Mouse (Mus musculus) left cerebral cortex, adult 9 months (tissue): ENCODE data around the gene Man2b2.

Experiments
- DNase-seq, 2 experiments: peaks; one replicate each; pipeline ENCODE4 v3.0.0; 2022; ENCODE audit warnings: low spot score in 2 of 2

Man2b2 gene

DNA sequence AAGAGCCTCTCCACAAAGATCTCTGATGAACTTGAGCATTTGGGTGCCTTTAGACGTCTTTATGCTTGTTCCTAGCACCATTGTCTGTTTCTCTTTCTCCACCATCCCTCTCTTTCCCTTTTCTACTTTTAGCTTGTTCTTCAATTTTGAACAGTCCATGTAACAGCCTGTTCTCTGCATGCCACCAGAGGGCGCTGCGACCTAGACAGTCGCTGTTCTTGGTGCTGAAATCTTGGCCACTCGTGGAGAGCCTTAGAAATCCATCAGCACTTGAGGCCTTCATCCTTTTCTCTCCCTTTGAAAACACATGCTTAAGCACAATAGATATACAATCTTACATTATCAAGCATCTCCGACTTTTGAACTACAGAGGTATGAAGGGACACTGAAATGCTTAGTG lies 5.5 kb upstream of the Man2b2 start:
- DNase-seq, result peak in 1 of 2 experiments; percentile 82

DNA sequence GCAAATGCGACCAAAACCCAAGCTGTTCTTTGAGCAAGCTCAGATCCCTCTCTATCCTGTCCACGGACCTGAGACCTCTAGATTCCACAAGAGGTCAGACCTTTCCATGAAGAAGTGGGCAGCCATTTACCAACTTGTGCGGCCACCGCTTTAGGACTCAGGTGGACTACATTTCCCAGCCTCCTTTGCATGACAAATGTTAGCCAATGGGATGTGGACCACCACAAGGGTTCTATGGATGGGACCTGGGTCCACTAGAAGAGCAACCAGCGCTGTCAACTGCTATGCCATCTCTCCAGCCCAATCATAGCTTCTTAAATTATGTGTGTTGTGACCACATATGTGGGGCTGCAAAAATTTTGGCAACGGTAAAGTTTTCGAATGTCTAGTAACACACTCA lies 819 bp upstream of the Man2b2 start:
- peak in 1 of 2 experiments; percentile 67 for DNase-seq

DNA sequence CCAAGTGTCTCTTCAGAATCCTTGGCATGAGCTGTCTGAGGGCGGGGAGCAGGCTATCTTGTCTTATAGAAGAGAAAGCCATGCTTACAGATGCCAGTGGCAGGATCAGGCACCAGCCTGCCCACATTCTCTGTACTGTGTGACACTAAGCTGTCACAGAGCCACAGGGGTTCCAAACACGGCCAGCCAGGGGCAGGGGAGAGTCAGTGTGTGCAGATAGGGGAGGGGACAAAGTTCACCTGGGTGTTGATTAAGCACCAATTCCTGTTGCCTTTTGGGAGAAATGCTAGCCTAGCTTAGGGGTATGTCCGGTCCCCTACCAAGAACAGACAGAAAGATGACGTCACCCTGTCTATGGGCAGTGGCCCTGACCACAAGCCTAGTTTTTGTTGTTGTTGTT lies 1.4 kb downstream of the Man2b2 start:
- no peak for DNase-seq

DNA sequence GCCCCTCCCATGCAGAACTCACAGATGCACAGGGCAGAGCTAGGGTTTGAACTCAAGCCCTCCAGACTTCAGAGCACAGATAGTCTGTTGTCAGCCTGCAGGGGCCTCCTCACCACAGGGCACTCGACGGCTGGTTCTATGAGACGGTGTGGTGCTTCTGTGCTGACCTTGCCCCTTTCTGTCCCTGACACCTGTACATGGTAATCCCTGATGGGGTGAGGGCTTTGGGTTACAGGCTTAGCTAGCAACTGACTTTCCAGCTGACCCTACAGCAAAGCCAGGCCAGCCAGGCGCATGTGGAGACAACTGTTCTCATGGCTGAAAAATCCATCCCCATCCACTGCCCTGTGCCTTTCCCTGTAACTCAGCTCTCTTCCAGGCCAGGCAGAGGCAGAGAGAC lies 7.5 kb downstream of the Man2b2 start:
- DNase-seq, result no peak

DNA sequence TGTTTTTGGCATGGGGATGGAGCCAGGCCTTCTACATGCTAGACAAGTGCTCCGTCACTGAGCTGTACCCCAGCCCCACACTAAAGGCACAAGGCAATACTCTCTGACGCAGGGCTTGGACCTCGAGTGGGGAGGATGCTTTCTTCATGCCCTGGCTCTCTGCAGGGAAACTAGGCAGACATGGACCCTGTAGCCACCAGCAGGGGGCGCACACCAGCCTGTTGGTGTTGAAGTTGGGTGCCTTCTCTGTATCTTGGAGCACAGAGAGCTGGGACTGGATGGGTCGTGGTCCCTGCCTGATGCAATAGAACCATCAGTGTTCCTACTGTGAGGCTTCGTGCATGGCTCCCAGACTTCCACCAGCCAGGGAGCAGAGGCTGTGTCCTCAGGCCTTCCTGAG lies 10.3 kb downstream of the Man2b2 start:
- peak in 1 of 2 experiments; percentile 67 for DNase-seq

DNA sequence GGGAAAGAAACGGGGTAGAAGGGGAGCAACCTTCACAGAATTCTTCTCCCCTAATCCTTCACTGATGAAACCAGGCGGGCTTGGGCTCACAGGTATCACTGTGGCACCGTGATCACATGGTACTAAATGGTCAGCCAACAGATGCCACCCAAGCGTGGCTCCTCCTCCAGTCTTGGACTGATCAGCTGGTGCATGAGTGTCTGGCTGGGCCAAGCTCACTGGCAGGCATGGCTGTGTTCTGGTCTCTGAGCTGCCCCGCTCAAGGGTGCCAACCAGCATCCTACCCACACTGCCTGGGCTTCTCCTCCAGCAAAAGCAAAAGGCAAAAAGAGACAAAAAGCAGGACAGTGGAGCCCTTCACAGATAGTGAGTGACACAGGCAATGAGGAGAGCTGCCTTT lies 10.7 kb downstream of the Man2b2 start:
- no peak for DNase-seq

DNA sequence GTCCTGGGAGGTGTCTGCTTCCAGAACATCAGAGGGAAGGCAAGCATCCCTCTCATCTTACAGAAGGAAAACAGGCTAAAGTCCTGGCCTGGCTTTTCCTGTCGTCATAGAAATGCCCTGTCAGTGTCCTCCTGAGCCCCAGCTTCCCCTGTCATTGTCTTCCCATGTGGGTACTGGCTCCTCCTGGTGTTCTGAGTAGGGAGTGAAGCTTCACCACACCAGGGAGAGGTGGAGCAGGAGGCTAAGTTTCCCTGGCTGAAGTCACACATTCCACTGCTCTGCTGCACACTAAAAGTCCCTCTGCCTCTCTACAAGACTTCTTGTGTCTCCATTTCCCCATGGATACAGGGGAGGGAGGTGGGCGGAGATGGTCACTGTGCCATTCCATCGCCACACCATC lies 12.7 kb downstream of the Man2b2 start:
- no peak for DNase-seq

DNA sequence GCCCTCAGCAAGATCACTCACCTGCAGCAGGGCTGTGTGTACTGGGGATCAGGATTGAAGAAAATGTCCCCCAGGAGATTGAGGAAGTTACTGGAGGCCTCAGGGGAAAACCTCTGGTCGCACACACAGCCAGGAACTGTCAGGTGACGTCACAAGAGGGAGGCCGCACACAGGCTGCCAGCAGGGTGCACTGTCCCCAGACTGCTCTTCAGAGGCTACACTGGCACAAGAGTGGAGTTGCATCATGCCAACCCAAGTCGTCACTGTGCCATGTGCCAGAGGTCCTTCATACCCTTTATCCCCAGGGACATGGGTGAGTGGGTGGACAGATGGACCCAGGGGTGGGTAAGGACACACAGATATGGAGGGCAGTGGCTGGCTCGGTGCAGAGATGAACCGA lies 15.9 kb downstream of the Man2b2 start:
- no peak for DNase-seq

DNA sequence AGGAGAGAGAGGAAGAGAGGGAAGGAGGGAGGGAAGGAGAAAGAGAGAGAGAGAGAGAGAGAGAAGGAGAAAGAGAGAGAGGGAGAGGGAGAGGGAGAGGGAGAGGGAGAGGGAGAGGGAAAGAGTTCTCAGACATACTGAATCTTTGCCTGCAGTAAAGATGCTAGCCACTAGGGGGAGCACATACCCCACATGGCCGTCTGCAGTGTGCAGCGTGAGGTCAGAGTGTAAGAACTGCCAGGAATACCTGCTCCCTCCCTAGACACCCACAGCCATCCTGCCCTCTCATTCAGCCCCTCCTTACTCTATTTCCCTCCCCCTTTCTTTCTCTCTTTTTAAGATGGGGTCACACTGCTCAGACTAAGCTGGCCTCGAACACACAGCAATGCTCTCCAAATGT lies 19.0 kb downstream of the Man2b2 start:
- peak in 1 of 2 experiments; percentile 71 for DNase-seq

DNA sequence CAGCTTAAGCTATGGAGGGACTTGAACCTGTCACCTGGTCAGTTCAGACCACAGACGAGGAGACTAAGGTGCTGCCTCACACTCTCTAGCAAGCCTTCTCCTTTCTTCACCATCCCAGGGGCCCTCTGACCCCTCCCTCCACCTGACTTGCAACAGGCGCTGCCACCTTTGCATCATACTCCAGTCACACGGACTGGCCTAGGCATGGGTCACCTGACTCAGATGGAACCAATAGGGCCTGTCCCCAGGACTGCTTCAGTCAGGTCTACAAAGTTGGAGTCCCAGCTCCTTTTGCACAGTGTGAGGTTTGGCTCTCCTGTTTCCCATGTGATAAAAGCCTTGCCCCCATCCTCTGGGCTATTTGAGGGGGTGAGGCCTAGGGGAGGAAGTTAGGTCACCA lies 19.8 kb downstream of the Man2b2 start:
- no peak for DNase-seq

DNA sequence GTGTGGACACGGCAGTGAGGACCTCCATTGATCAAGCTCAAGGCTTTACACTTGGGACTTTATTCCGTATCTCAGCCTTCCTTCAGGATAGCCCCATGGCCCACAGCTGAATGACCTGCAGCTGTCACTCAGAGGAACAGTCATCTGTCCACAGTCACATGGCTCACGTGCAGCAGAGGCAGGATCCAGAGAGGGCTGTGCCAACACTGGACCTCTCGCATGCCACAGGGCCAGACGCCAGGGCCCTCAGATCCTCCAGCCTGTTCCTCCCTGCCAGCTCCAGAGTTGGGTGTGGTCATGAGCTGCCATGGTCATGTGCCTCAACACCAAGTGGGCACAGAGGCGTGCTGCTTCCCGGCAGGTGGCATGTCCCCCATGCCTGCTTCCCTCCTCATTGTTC lies 21.3 kb downstream of the Man2b2 start:
- no peak for DNase-seq

DNA sequence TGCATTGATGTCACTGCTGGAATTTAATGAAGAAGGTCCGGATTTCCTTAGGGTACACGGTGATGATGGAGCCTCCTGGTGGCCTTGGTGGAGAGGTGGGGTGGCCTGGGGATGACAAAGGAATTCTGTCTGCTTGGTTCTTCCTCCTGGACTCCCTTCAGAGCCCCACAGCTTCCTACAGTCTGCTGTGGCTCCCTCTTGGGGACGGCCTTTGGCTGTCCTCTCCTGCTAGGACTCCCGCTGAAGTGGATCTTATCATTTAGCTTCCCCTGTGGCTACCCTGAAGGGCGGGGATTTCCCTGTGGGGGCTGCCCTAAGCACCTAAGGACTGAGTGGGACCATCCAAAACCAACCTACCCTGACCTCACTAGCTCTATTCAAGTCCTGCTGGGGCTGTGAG lies 23.3 kb downstream of the Man2b2 start:
- no peak for DNase-seq

DNA sequence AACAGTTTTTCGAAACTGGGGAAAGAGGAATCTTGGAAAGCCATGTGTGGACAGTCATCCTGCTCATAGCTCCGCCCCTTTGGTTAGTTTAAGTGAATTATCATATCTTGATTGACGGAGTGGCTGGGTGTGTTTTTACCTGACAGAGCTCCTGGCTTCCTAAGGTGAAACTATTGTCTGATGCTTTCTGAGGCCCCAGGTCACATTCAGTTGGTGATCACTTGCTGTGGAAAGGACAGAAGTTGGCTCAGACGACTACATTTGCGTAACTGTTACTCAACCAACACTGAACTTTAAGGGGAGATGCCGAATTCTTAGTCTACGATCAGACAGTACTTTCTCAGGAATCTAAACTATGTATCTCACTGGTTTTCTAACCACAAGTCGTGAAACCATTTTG lies 33.2 kb downstream of the Man2b2 start:
- DNase-seq, result no peak

DNA sequence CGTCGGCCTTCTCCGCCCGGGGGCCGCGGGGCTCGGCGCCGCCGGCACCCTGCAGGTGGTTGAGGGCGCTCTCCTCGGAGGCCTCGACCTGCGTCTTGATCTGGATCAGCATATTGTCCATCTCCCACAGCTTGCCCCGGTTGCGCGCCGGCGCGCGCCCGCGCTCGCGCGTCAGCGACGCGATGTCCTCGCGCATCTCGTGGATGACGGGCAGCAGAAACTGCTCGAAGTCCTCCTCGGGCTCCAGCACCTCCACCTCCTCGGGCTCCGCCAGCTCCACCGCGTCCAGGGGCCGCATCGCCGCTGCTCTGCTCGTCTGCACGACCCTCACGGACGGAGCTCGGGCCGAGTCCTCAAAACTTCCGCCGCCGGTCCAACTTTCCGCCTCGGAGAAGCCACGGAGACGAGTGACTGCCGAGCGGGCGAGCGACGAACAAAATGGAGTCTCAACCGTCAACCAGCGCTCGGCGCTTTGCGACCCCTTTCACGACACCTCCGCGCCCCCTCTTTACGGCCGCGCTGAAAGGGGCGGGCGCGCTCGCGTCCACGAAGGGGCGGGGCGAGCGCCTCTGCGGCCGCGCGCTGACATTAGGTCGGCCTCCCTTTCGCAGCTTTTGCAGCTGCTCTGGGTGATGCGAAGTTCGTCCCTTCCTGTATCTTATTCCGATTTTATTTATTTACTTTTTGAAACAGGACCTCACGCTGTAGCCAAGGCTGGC lies 34.0 kb downstream of the Man2b2 start, which contains the start of gene Mrfap1:
TSS of gene Mrfap1 (minus strand) at position 477 of the 719 bp plus-strand sequence.
- peak; percentile 79 to 94 for DNase-seq

DNA sequence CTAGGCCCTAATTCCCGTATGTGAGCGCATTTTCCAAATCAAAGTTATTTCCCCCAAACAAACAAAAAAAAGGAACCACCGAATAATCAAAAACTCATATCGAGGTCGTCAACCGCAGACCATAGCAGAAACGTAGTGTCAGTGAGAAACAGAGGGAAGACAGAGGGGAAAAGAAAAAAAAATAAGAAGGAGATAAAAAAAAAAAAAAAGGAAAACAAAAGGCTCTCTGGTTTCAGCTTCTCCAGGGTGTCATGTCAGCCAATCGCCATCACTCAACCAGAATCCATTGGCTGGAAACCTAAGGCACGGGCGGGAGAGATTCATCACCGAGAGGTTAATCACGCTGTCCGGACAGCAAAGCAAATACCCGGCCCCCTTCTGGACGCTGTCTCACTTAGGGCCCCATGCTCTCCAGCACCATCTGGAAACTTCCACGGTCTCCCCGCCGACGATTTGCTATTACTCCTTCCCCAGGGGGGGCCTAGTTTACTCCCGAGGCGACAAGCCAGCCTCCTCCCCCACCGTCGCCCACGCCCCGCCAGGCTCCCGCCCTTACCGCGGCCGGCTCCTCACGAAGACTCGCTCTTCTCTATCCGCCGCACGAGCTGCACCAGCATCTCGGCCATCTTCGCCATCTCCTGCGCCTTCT lies 34.7 kb downstream of the Man2b2 start:
- peak; percentile 39 to 67 for DNase-seq

DNA sequence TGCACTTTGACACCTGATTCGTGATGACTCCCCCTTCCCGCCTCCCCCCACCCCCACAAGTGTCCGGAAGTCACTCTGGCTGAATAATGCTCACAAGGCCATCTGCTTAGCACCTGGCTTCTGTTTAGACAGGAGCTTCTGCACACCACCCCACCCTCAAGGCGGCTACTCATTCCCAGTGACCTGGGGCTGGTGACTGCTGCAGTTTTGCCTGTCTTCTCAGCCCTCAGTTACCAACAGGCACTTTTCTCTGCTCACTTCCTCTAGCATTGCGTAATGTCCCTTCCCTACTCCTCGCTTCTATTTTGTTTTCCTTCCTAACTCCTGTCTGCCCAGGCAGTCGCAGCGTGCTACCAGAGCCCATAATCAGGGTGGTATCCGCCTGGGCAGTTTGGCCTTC lies 38.6 kb downstream of the Man2b2 start:
- no peak for DNase-seq

DNA sequence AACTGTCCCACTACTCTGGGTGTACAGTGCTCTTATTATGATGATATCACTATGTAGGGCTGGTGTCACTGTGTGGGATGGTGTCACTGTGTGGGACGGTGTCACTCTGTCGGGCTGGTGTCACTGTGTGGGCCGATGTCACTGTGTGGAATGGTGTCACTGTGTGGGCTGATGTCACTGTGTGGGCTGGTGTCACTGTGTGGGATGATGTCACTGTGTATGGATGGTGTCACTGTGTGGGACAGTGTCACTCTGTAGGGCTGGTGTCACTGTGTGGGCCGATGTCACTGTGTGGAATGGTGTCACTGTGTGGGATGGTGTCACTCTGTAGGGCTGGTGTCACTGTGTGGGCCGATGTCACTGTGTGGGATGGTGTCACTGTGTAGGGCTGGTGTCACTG lies 44.4 kb downstream of the Man2b2 start:
- DNase-seq, result no peak

DNA sequence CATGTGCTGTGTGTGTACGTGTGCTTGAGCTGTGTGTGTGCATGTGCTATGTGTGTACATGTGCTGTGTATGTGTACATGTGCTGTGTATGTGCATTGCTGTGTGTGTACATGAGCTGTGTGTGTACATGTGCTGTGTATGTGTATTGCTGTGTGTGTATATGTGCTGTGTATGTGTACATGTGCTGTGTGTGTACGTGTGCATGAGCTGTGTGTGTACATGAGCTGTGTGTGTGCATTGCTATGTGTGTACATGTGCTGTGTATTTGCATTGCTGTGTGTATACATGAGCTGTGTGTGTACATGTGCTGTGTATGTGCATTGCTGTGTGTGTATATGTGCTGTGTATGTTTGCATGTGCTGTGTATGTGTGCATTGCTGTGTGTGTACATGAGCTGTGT lies 50.9 kb downstream of the Man2b2 start:
- no peak for DNase-seq

DNA sequence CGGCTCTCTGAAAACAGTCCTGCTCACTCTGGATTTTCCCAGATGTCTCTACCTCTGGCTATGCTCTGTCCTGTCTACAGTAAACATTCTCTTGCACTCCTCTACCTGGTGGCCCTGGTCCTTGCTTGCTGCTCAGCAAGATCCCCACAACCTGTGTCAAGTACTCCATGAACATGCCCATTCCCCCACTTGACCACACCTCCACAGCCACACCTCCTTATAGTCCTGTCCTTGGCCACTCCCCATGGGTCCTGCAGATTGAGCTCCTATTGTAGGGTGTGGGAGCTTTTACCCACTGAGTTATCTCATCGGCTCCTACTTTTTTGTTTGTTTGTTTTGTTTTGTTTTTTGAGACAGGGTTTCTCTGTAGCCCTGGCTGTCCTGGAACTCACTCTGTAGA lies 51.6 kb downstream of the Man2b2 start:
- no peak for DNase-seq

DNA sequence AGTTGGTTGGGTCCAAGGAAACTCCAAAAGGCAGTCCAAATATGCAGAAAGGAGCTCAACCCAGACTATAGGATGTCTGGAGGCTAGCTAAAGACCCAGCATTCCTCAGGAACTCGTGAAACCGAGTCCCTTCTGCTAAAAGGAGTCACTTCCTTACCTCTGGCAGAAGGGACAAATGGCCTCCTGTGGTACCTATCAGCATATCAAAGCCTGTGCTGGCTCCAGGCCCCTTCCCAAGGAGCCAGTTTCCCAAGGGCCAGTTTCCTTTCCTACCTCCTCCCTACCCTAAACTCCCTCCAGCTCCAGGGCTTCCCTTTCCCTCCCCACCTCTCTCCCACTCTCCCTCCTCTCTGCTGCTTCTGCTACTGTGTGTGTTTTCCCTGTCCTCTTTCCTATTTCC lies 53.3 kb downstream of the Man2b2 start:
- no peak for DNase-seq

DNA sequence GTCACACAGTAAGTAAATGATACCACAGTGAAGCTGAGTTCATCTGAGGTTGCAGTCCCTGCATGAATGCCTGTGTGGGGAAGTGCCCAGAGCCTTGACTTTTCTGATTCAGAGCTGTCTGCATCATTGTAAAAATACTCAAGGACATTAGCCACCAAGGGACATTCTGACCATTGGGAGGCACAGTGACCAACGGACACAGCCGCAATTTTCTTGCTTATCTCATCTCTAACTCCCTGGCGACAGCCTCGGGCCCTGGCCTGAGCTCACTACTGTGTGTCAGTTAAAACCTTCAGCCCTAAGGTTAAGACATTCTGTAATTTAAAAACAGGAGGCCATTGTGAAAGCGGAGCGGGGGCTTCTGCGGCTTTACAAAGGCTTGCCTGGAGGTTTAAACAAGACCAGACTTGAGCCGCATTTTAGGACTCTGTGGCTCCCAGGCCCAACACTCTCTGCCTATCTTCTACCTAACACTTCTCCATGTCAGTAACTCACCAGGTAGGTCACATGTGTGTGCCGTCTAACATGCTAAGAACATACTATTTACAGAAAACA lies 54.4 kb downstream of the Man2b2 start:
- no peak for DNase-seq

DNA sequence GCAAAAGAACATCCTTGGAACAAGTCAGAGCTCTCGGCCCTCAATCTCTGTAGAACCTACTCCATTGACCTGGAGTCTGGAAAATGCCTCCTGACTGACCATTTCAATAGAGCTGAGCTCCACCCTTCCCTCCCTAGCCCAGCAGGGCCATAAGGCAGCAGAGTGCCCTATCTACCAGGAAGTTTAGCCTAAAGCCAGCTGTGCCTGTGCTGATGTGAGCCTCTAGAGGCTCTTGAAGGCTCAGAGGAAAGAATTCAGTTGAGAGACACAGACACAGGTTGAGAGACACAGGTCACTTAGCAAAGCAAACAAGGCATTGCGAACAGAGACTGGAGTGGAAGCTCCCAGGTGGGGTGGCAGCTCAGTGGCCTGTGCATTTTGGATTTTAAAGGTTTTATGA lies 55.1 kb downstream of the Man2b2 start:
- DNase-seq, result no peak

DNA sequence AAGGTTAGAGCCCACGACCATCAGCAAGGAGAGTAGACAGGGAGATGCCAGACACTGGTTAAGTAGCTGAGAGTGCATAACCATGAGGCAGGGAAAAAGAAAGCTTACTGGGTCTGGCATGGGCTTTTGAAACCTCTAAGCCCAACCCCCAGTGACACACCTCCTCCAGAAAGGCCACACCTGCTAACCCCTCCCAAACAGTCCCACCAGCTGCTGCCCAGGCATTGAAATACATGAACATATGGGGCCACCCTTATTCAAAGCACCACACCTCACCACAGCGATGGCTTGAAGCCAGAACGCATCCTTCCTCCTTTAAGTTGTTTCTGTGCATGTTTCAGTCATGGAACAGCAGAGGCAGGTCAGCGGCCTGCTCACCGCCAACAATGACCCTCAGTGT lies 57.9 kb downstream of the Man2b2 start:
- DNase-seq, result no peak
